Mouse (Mus musculus): Measurements from ENCODE around the gene Olfr12. TPM values are rescaled to one million over a fixed set of nuclear protein-coding genes. Genes with fewer than 3 reads are reported as not detected.

Olfr12 gene
- polyA plus RNA-seq, 1 experiment from 2014 or later = not detected

- Histone ChIP-seq H3K27me3 (peaks cover 3% of the 10 kb centered on the region), H3K9ac (replicated peaks) (0 out of 2 replicates have a peak overlapping the region, but pooled peaks have one; percentile 93), H3K27ac (no peak overlapping the region), H3K4me1 (replicated peaks) (peaks cover 18% of the 10 kb centered on the region), H3K36me3 (peaks cover 42% of the 10 kb centered on the region), H3K4me2 (peak overlapping the region; percentile 100), H3K9me3 (no peaks in the 10 kb centered on the region), H3K4me3 (replicated peaks) (peak overlapping the region; percentile 91)
- ATAC-seq (ENCODE audit: insufficient number of reproducible peaks, insufficient read depth, low FRiP score, low TSS enrichment, low read depth) = no peak
- WGBS = 88% methylated on average over 6 of the region's 6 CpGs
These were observed 22.8 kb downstream of the Olfr12 start for GRCm38 (mm10) chr1:92640393-92640792.

GRCm38 (mm10) chr1:92641514-92642272, 24.1 kb downstream of the Olfr12 start, which contains the start of gene Cops9:
Gene Cops9, minus strand, starts transcription at chr1:92641985.
- peaks cover 29% of the 10 kb centered on the region for H3K36me3 ChIP-seq
- H3K27ac ChIP-seq = peak within 1 kb of the TSS; percentile 72; the same call in 1 of the 2 replicates
- H3K4me1 ChIP-seq (replicated peaks) = peaks cover 18% of the 10 kb centered on the region
- peak within 1 kb of the TSS; percentile 93 for H3K9ac ChIP-seq (replicated peaks)
- H3K9me3 ChIP-seq = no peaks in the 10 kb centered on the region
- H3K4me2 ChIP-seq = peak within 1 kb of the TSS; percentile 100
- H3K27me3 ChIP-seq = peaks cover 3% of the 10 kb centered on the region
- ATAC-seq (ENCODE audit: insufficient number of reproducible peaks, insufficient read depth, low FRiP score, low TSS enrichment, low read depth) = peak; percentile 77
- H3K4me3 ChIP-seq (replicated peaks) = peak within 1 kb of the TSS; percentile 91
- WGBS = 2% methylated on average over 50 of the region's 50 CpGs

GRCm38 (mm10) chr1:92643691-92644090, 26.1 kb downstream of the Olfr12 start:
- H3K4me3 ChIP-seq (replicated peaks) = no peak overlapping the region
- 80% methylated on average over 4 of the region's 4 CpGs for WGBS
- no peak overlapping the region for H3K9ac ChIP-seq (replicated peaks)
- H3K4me1 ChIP-seq (replicated peaks) = peaks cover 23% of the 10 kb centered on the region
- no peak for ATAC-seq (ENCODE audit: insufficient number of reproducible peaks, insufficient read depth, low FRiP score, low TSS enrichment, low read depth)
- no peaks in the 10 kb centered on the region for H3K9me3 ChIP-seq
- H3K4me2 ChIP-seq = no peak overlapping the region
- H3K27ac ChIP-seq = no peak overlapping the region
- peaks cover 9% of the 10 kb centered on the region for H3K36me3 ChIP-seq
- H3K27me3 ChIP-seq = peaks cover 3% of the 10 kb centered on the region

- no peak for ATAC-seq (ENCODE audit: insufficient number of reproducible peaks, insufficient read depth, low FRiP score, low TSS enrichment, low read depth)
- H3K9me3 ChIP-seq = no peaks in the 10 kb centered on the region
- peaks cover 3% of the 10 kb centered on the region for H3K27me3 ChIP-seq
- H3K9ac ChIP-seq (replicated peaks) = no peak overlapping the region
- no peaks in the 10 kb centered on the region; the same call in 1 of the 2 replicates for H3K36me3 ChIP-seq
- no peak overlapping the region for H3K27ac ChIP-seq
- H3K4me3 ChIP-seq (replicated peaks) = no peak overlapping the region
- H3K4me2 ChIP-seq = no peak overlapping the region
- WGBS = 78% methylated on average over 5 of the region's 5 CpGs
- H3K4me1 ChIP-seq (replicated peaks) = peaks cover 23% of the 10 kb centered on the region
These were observed 27.3 kb downstream of the Olfr12 start for GRCm38 (mm10) chr1:92644916-92645315.

GRCm38 (mm10) chr1:92646111-92646510, 28.5 kb downstream of the Olfr12 start:
- Histone ChIP-seq H3K4me1 (replicated peaks) (peaks cover 11% of the 10 kb centered on the region), H3K27ac (no peak overlapping the region), H3K4me2 (no peak overlapping the region), H3K36me3 (no peaks in the 10 kb centered on the region), H3K4me3 (replicated peaks) (no peak overlapping the region), H3K9ac (replicated peaks) (no peak overlapping the region), H3K9me3 (no peaks in the 10 kb centered on the region), H3K27me3 (peaks cover 4% of the 10 kb centered on the region)
- ATAC-seq (ENCODE audit: insufficient number of reproducible peaks, insufficient read depth, low FRiP score, low TSS enrichment, low read depth) = no peak
- 57% methylated on average over 2 of the region's 2 CpGs for WGBS

- H3K9ac ChIP-seq (replicated peaks) = no peak overlapping the region
- no peak overlapping the region for H3K4me2 ChIP-seq
- H3K9me3 ChIP-seq = no peaks in the 10 kb centered on the region
- H3K27me3 ChIP-seq = peaks cover 6% of the 10 kb centered on the region
- H3K27ac ChIP-seq = no peak overlapping the region
- 59% methylated on average over 7 of the region's 7 CpGs for WGBS
- no peaks in the 10 kb centered on the region for H3K36me3 ChIP-seq
- ATAC-seq (ENCODE audit: insufficient number of reproducible peaks, insufficient read depth, low FRiP score, low TSS enrichment, low read depth) = no peak
- H3K4me3 ChIP-seq (replicated peaks) = no peak overlapping the region
- H3K4me1 ChIP-seq (replicated peaks) = peaks cover 9% of the 10 kb centered on the region; the same call in 1 of the 2 replicates
These were observed 29.0 kb downstream of the Olfr12 start for GRCm38 (mm10) chr1:92646601-92647000.

GRCm38 (mm10) chr1:92647026-92647425, 29.4 kb downstream of the Olfr12 start:
- ATAC-seq (ENCODE audit: insufficient number of reproducible peaks, insufficient read depth, low FRiP score, low TSS enrichment, low read depth) = no peak
- Histone ChIP-seq H3K27me3 (peaks cover 6% of the 10 kb centered on the region), H3K36me3 (no peaks in the 10 kb centered on the region), H3K9ac (replicated peaks) (no peak overlapping the region), H3K9me3 (no peaks in the 10 kb centered on the region), H3K4me1 (replicated peaks) (peaks cover 9% of the 10 kb centered on the region; the same call in 1 of the 2 replicates), H3K4me2 (no peak overlapping the region), H3K4me3 (replicated peaks) (no peak overlapping the region), H3K27ac (no peak overlapping the region)
- WGBS = 69% methylated on average over 4 of the region's 4 CpGs

- ATAC-seq (ENCODE audit: insufficient number of reproducible peaks, insufficient read depth, low FRiP score, low TSS enrichment, low read depth) = no peak
- peaks cover 6% of the 10 kb centered on the region for H3K27me3 ChIP-seq
- H3K4me1 ChIP-seq (replicated peaks) = peaks cover 5% of the 10 kb centered on the region; the same call in 1 of the 2 replicates
- WGBS = 11% methylated on average over 8 of the region's 8 CpGs
- H3K27ac ChIP-seq = no peak overlapping the region
- no peaks in the 10 kb centered on the region for H3K36me3 ChIP-seq
- H3K4me2 ChIP-seq = peak overlapping the region; percentile 20; the same call in 1 of the 2 replicates
- H3K9me3 ChIP-seq = no peaks in the 10 kb centered on the region
- 0 out of 2 replicates have a peak overlapping the region, but pooled peaks have one; percentile 8 for H3K9ac ChIP-seq (replicated peaks)
- no peak overlapping the region for H3K4me3 ChIP-seq (replicated peaks)
These were observed 30.2 kb downstream of the Olfr12 start for GRCm38 (mm10) chr1:92647752-92648151.

- 45% methylated on average over 10 of the region's 10 CpGs for WGBS
These were observed 30.6 kb downstream of the Olfr12 start for GRCm38 (mm10) chr1:92648197-92648596.

GRCm38 (mm10) chr1:92648673-92649072, 31.1 kb downstream of the Olfr12 start, which contains the start of gene Otos:
Gene Otos, minus strand, starts transcription at chr1:92648841.
- no peak for ATAC-seq (ENCODE audit: insufficient number of reproducible peaks, insufficient read depth, low FRiP score, low TSS enrichment, low read depth)
- Histone ChIP-seq H3K36me3 (no peaks in the 10 kb centered on the region), H3K27me3 (peaks cover 6% of the 10 kb centered on the region), H3K9ac (replicated peaks) (0 out of 2 replicates have a peak within 1 kb of the TSS, but pooled peaks have one; percentile 8), H3K27ac (no peak within 1 kb of the TSS), H3K4me2 (peak within 1 kb of the TSS; percentile 20; the same call in 1 of the 2 replicates), H3K4me3 (replicated peaks) (no peak within 1 kb of the TSS), H3K4me1 (replicated peaks) (peaks cover 5% of the 10 kb centered on the region; the same call in 1 of the 2 replicates), H3K9me3 (no peaks in the 10 kb centered on the region)
- WGBS = 32% methylated on average over 8 of the region's 8 CpGs

More at GRCm38 (mm10) chr1:92648197-92648596, 30.6 kb downstream of the Olfr12 start:
- ATAC-seq (ENCODE audit: insufficient number of reproducible peaks, insufficient read depth, low FRiP score, low TSS enrichment, low read depth) = no peak
- Histone ChIP-seq H3K4me2 (peak overlapping the region; percentile 20; the same call in 1 of the 2 replicates), H3K27ac (no peak overlapping the region), H3K9me3 (no peaks in the 10 kb centered on the region), H3K4me1 (replicated peaks) (peaks cover 5% of the 10 kb centered on the region; the same call in 1 of the 2 replicates), H3K4me3 (replicated peaks) (no peak overlapping the region), H3K36me3 (no peaks in the 10 kb centered on the region), H3K9ac (replicated peaks) (0 out of 2 replicates have a peak overlapping the region, but pooled peaks have one; percentile 8), H3K27me3 (peaks cover 6% of the 10 kb centered on the region)

- Histone ChIP-seq H3K4me2 (no peak overlapping the region), H3K9me3 (no peaks in the 10 kb centered on the region), H3K4me3 (replicated peaks) (no peak overlapping the region), H3K4me1 (replicated peaks) (peaks cover 5% of the 10 kb centered on the region; the same call in 1 of the 2 replicates), H3K27me3 (peaks cover 3% of the 10 kb centered on the region; the same call in 1 of the 2 replicates), H3K36me3 (no peaks in the 10 kb centered on the region), H3K9ac (replicated peaks) (no peak overlapping the region), H3K27ac (no peak overlapping the region)
- WGBS = 76% methylated on average over 3 of the region's 3 CpGs
- no peak for ATAC-seq (ENCODE audit: insufficient number of reproducible peaks, insufficient read depth, low FRiP score, low TSS enrichment, low read depth)
These were observed 33.9 kb downstream of the Olfr12 start for GRCm38 (mm10) chr1:92651467-92651866.
